In the genomic region with DNA sequence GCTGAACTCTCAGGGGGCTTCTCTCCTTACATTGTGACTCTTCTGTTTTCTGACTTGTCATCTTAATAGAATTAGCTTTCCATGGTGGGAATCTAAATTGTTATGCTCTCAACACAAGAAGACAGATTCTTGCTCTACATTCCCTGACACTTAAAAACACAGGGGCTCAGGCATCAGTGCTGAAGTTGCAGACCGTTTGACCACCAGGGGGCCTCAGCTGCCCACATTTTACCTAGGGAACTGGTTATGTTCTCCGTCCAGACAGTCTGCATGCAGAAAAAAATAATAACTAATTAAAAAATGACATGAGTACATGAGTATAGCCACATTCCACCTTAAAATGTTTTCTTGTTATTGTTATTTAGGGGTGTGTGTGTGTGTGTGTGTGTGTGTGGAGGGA, we compare ENCODE assay signal across 9 mouse cellular contexts. TPM values are rescaled to one million over a fixed set of nuclear protein-coding genes. Genes with fewer than 3 reads are reported as not detected.
A peak's percentile ranks its signal among the peaks of the same experiment; 100 is the strongest.
DNase-seq lines count a peak whose midpoint lies in the region; ATAC-seq and TF ChIP-seq lines count a peak whose summit lies in the region.
"Had no signal": no experiment of that assay in that cellular context is flagged by ENCODE, and none has a peak within 500 bp of the region (broad histone marks: within the 10 kb centered on the region; RNA-seq: fewer than 3 reads in every experiment).

No protein-coding gene starts in this region.

- H3K4me2 ChIP-seq in intestine, postnatal 0 days (replicated peaks; ENCODE audit: low read depth): no peak overlapping the region
- H3K4me2 ChIP-seq in intestine, embryonic 16.5 days (ENCODE audit: low read depth, low read length): no peak overlapping the region
- H3K4me2 ChIP-seq: neural tube, embryonic 13.5 days had no signal

- ATAC-seq in intestine, postnatal 0 days: no peak
- no peak for ATAC-seq in intestine, embryonic 16.5 days
- ATAC-seq in activated CD4-positive, CD25-positive, alpha-beta regulatory T cell, adult 4 months: peak; percentile 36
- peak; percentile 77 for ATAC-seq in common myeloid progenitor, adult 5-6 weeks (replicated peaks; ENCODE audit: low read depth, poor library complexity, severe bottlenecking)

- H3K9me3 ChIP-seq in intestine, postnatal 0 days (ENCODE audit: control insufficient read depth): no peaks in the 10 kb centered on the region
- no peaks in the 10 kb centered on the region for H3K9me3 ChIP-seq in intestine, embryonic 16.5 days (ENCODE audit: control insufficient read depth, low read length)
- H3K9me3 ChIP-seq: neural tube, embryonic 13.5 days had no signal

- H3K4me1 ChIP-seq in intestine, postnatal 0 days (replicated peaks; ENCODE audit: control insufficient read depth, insufficient read depth, low read length): no peaks in the 10 kb centered on the region
- no peaks in the 10 kb centered on the region for H3K4me1 ChIP-seq in intestine, embryonic 16.5 days (ENCODE audit: control insufficient read depth, insufficient read depth, low read length)

- peak; percentile 85 for TF ChIP-seq CTCF in intestine, postnatal 0 days (IDR thresholded peaks at IDR 0.05; ENCODE audit: low read depth)

- peak; percentile 72 to 80 for DNase-seq in heart, postnatal 14 days
- peak; percentile 66 to 78 for DNase-seq in left cerebral cortex, postnatal 25 days (ENCODE audit: low spot score in 2 of 2)
- DNase-seq in retina, adult 2 months (ENCODE audit: low read depth, low spot score): peak; percentile 34
- peak; percentile 48 to 65 for DNase-seq in thymus, postnatal 36 days

- WGBS in intestine, postnatal 0 days: 14% methylated on average over 2 of the region's 2 CpGs
- 12% methylated on average over 2 of the region's 2 CpGs for WGBS in intestine, embryonic 16.5 days

- no peak overlapping the region for H3K9ac ChIP-seq in intestine, postnatal 0 days (ENCODE audit: low read depth, low read length)
- no peak overlapping the region for H3K9ac ChIP-seq in intestine, embryonic 16.5 days (ENCODE audit: low read depth, low read length)
- H3K9ac ChIP-seq: neural tube, embryonic 13.5 days had no signal

- no peak overlapping the region for H3K27ac ChIP-seq in intestine, postnatal 0 days (ENCODE audit: low read depth, low read length)
- H3K27ac ChIP-seq in intestine, embryonic 16.5 days (ENCODE audit: low read length): no peak overlapping the region
- H3K27ac ChIP-seq: neural tube, embryonic 13.5 days had no signal

- H3K27me3 ChIP-seq in intestine, postnatal 0 days (replicated peaks; ENCODE audit: control insufficient read depth, insufficient read depth, low read length): no peaks in the 10 kb centered on the region
- H3K27me3 ChIP-seq in intestine, embryonic 16.5 days (replicated peaks; ENCODE audit: control insufficient read depth, insufficient read depth, low read length): no peaks in the 10 kb centered on the region
- H3K27me3 ChIP-seq: neural tube, embryonic 13.5 days had no signal

- H3K36me3 ChIP-seq in intestine, postnatal 0 days (ENCODE audit: control insufficient read depth, insufficient read depth): peaks cover 84% of the 10 kb centered on the region
- peaks cover 22% of the 10 kb centered on the region for H3K36me3 ChIP-seq in intestine, embryonic 16.5 days (ENCODE audit: control insufficient read depth, insufficient read depth, low read length)

- no peak overlapping the region for H3K4me3 ChIP-seq in intestine, postnatal 0 days (ENCODE audit: low read depth, low read length)
- no peak overlapping the region for H3K4me3 ChIP-seq in intestine, embryonic 16.5 days (ENCODE audit: low read length)
- H3K4me3 ChIP-seq: neural tube, embryonic 13.5 days had no signal

- intact Hi-C loops in heart, postnatal 14 days (cut with DNase I): loop anchor here (2.0 kb wide), 2 partner anchors 165 to 279 kb away; partner anchors contain the start of gene Blcap
- intact Hi-C loops in left cerebral cortex, postnatal 25 days (cut with DNase I): loop anchor here (2.0 kb wide), 2 partner anchors 47 to 281 kb away; no protein-coding TSS in a partner anchor

RNA-seq across cellular contexts. Expression of gene Mroh8, which starts 12.7 kb away (rescaled TPM):
- 0.09 and 0.21 TPM in 2 replicates for polyA plus RNA-seq in intestine, postnatal 0 days (2015; fragmentation: Nextera tagmentation; extraction: Ambion mirVana)
- 0.34 and 0.54 TPM in 2 replicates for polyA plus RNA-seq in intestine, embryonic 16.5 days (2015; fragmentation: Nextera tagmentation; extraction: Ambion mirVana)
- polyA plus RNA-seq in activated CD4-positive, CD25-positive, alpha-beta regulatory T cell, adult 4 months (2017; shearing (Covaris generic)): not detected
- total RNA-seq in common myeloid progenitor, adult 5-6 weeks (2017): 0.05 and 1.4 TPM in 2 replicates
- total RNA-seq in heart, postnatal 14 days (2021): under 1 TPM; 0.12 to 0.19 TPM
- total RNA-seq in left cerebral cortex, postnatal 25 days (2021): 1 to 10 TPM; 1.0 to 1.4 TPM

RNA-seq across cellular contexts. Expression of gene Rpn2, which starts 13.3 kb away (rescaled TPM):
- polyA plus RNA-seq in intestine, postnatal 0 days (2015; fragmentation: Nextera tagmentation; extraction: Ambion mirVana): 148 and 153 TPM in 2 replicates
- 341 and 355 TPM in 2 replicates for polyA plus RNA-seq in intestine, embryonic 16.5 days (2015; fragmentation: Nextera tagmentation; extraction: Ambion mirVana)
- 100 to 1,000 TPM; 181 to 225 TPM for polyA plus RNA-seq in activated CD4-positive, CD25-positive, alpha-beta regulatory T cell, adult 4 months (2017; shearing (Covaris generic))
- total RNA-seq in common myeloid progenitor, adult 5-6 weeks (2017): 178 and 202 TPM in 2 replicates
- total RNA-seq in heart, postnatal 14 days (2021): 10 to 100 TPM; 89.2 to 94.4 TPM
- total RNA-seq in left cerebral cortex, postnatal 25 days (2021): 100 to 1,000 TPM; 124 to 130 TPM

RNA-seq across cellular contexts. Expression of gene Ghrh, which starts 55.2 kb away (rescaled TPM):
- polyA plus RNA-seq in intestine, postnatal 0 days (2015; fragmentation: Nextera tagmentation; extraction: Ambion mirVana): 0.26 and 0.78 TPM in 2 replicates
- polyA plus RNA-seq in intestine, embryonic 16.5 days (2015; fragmentation: Nextera tagmentation; extraction: Ambion mirVana): 0.76 and 0.81 TPM in 2 replicates
- not detected for polyA plus RNA-seq in activated CD4-positive, CD25-positive, alpha-beta regulatory T cell, adult 4 months (2017; shearing (Covaris generic))
- not detected in 2 replicates for total RNA-seq in common myeloid progenitor, adult 5-6 weeks (2017)
- total RNA-seq in heart, postnatal 14 days (2021): not detected
- total RNA-seq in left cerebral cortex, postnatal 25 days (2021): not detected

Comparison
In these comparisons a context has a peak if more than half of its experiments do, and no peak if none do; other contexts are left out.
1. ATAC-seq: peak in activated CD4-positive, CD25-positive, alpha-beta regulatory T cell, adult 4 months (single experiment) and common myeloid progenitor, adult 5-6 weeks (single experiment); none in intestine, postnatal 0 days (single experiment) and intestine, embryonic 16.5 days (single experiment).
2. Peak in every context shown above with its lines, with median percentiles within 50 percentile points of each other: DNase-seq.